In genomic region chr3:36762065-36762653, GRCm38 (mm10) we compare ENCODE assay signal across 18 mouse cellular contexts.
DNase-seq lines count a peak whose midpoint lies in the region; ATAC-seq and TF ChIP-seq lines count a peak whose summit lies in the region.
"Had no signal": no experiment of that assay in that cellular context is flagged by ENCODE, and none has a peak within 500 bp of the region (broad histone marks: within the 10 kb centered on the region; RNA-seq: fewer than 3 reads in every experiment).

No protein-coding gene starts in this region.

- WGBS in heart, embryonic 10.5 days = 90% methylated on average over 6 of the region's 6 CpGs
- 90% methylated on average over 6 of the region's 6 CpGs for WGBS in heart, embryonic 12.5 days
- 70% methylated on average over 6 of the region's 6 CpGs for WGBS in liver, embryonic 14.5 days (ENCODE audit: insufficient replicate concordance)
- WGBS in liver, embryonic 12.5 days (ENCODE audit: insufficient replicate concordance) = 86% methylated on average over 6 of the region's 6 CpGs
- WGBS in midbrain, embryonic 14.5 days = 96% methylated on average over 6 of the region's 6 CpGs
- 95% methylated on average over 6 of the region's 6 CpGs for WGBS in midbrain, embryonic 11.5 days

- no peak overlapping the region for H3K4me2 ChIP-seq in heart, embryonic 12.5 days
- no peak overlapping the region for H3K4me2 ChIP-seq in liver, embryonic 14.5 days (ENCODE audit: low read depth)
- H3K4me2 ChIP-seq in liver, embryonic 12.5 days = no peak overlapping the region
- H3K4me2 ChIP-seq in midbrain, embryonic 14.5 days (ENCODE audit: low read length) = no peak overlapping the region
- H3K4me2 ChIP-seq in midbrain, embryonic 11.5 days = no peak overlapping the region
- H3K4me2 ChIP-seq: heart, embryonic 13.5 days had no signal

- no peaks in the 10 kb centered on the region for H3K9me3 ChIP-seq in heart, embryonic 10.5 days
- H3K9me3 ChIP-seq in heart, embryonic 12.5 days (replicated peaks) = no peaks in the 10 kb centered on the region
- H3K9me3 ChIP-seq in liver, embryonic 14.5 days (ENCODE audit: control insufficient read depth, low read length) = no peaks in the 10 kb centered on the region
- H3K9me3 ChIP-seq in liver, embryonic 12.5 days (replicated peaks) = no peaks in the 10 kb centered on the region
- no peaks in the 10 kb centered on the region for H3K9me3 ChIP-seq in midbrain, embryonic 14.5 days (ENCODE audit: control insufficient read depth, low read length)
- H3K9me3 ChIP-seq in midbrain, embryonic 11.5 days (ENCODE audit: control insufficient read depth, low read length) = no peaks in the 10 kb centered on the region
- H3K9me3 ChIP-seq: heart, embryonic 13.5 days had no signal

- no peak for ATAC-seq in heart, embryonic 12.5 days (ENCODE audit: insufficient number of reproducible peaks, low FRiP score)
- ATAC-seq in liver, embryonic 14.5 days (ENCODE audit: insufficient read depth) = no peak
- ATAC-seq in liver, embryonic 12.5 days = no peak
- ATAC-seq in midbrain, embryonic 14.5 days (ENCODE audit: low FRiP score, low TSS enrichment) = peak; percentile 57
- no peak for ATAC-seq in midbrain, embryonic 11.5 days (ENCODE audit: low FRiP score)
- ATAC-seq: forebrain, embryonic 16.5 days; hindbrain, postnatal 0 days had no signal

- no peak overlapping the region for H3K4me3 ChIP-seq in heart, embryonic 10.5 days
- no peak overlapping the region for H3K4me3 ChIP-seq in heart, embryonic 12.5 days
- H3K4me3 ChIP-seq in liver, embryonic 14.5 days (ENCODE audit: insufficient read depth in 1 of 2, low read depth in 2 of 2, low read length in 2 of 2) = no peak overlapping the region
- no peak overlapping the region for H3K4me3 ChIP-seq in liver, embryonic 12.5 days
- H3K4me3 ChIP-seq in midbrain, embryonic 14.5 days (replicated peaks; ENCODE audit: low read depth, low read length) = no peak overlapping the region
- H3K4me3 ChIP-seq in midbrain, embryonic 11.5 days (ENCODE audit: low read depth, low read length) = no peak overlapping the region
- H3K4me3 ChIP-seq: heart, adult 2 months; heart, embryonic 13.5 days had no signal

- no peaks in the 10 kb centered on the region for H3K4me1 ChIP-seq in heart, embryonic 10.5 days
- no peaks in the 10 kb centered on the region for H3K4me1 ChIP-seq in heart, embryonic 12.5 days (replicated peaks)
- no peaks in the 10 kb centered on the region for H3K4me1 ChIP-seq in liver, embryonic 14.5 days (replicated peaks; ENCODE audit: control insufficient read depth in 2 of 2, insufficient read depth in 2 of 2, low read length in 1 of 2)
- no peaks in the 10 kb centered on the region for H3K4me1 ChIP-seq in liver, embryonic 12.5 days
- no peaks in the 10 kb centered on the region for H3K4me1 ChIP-seq in midbrain, embryonic 14.5 days (ENCODE audit: control insufficient read depth, insufficient read depth, low read length)
- no peaks in the 10 kb centered on the region for H3K4me1 ChIP-seq in midbrain, embryonic 11.5 days (ENCODE audit: control insufficient read depth, insufficient read depth, low read length)
- H3K4me1 ChIP-seq: heart, embryonic 13.5 days had no signal

- no peaks in the 10 kb centered on the region for H3K27me3 ChIP-seq in heart, embryonic 10.5 days (ENCODE audit: insufficient read depth, poor library complexity, severe bottlenecking)
- H3K27me3 ChIP-seq in heart, embryonic 12.5 days (replicated peaks) = no peaks in the 10 kb centered on the region
- no peaks in the 10 kb centered on the region for H3K27me3 ChIP-seq in liver, embryonic 14.5 days (ENCODE audit: control insufficient read depth, insufficient read depth, low read length)
- H3K27me3 ChIP-seq in liver, embryonic 12.5 days (replicated peaks) = no peaks in the 10 kb centered on the region
- H3K27me3 ChIP-seq in midbrain, embryonic 14.5 days (ENCODE audit: control insufficient read depth, insufficient read depth, low read length) = no peaks in the 10 kb centered on the region
- no peaks in the 10 kb centered on the region for H3K27me3 ChIP-seq in midbrain, embryonic 11.5 days (ENCODE audit: control insufficient read depth, insufficient read depth, low read length)
- H3K27me3 ChIP-seq: heart, embryonic 13.5 days had no signal

- no peak overlapping the region for H3K27ac ChIP-seq in heart, embryonic 10.5 days
- no peak overlapping the region for H3K27ac ChIP-seq in heart, embryonic 12.5 days (ENCODE audit: poor library complexity, severe bottlenecking)
- H3K27ac ChIP-seq in liver, embryonic 14.5 days = no peak overlapping the region
- H3K27ac ChIP-seq in liver, embryonic 12.5 days = no peak overlapping the region
- H3K27ac ChIP-seq in midbrain, embryonic 14.5 days (replicated peaks; ENCODE audit: low read depth, low read length) = no peak overlapping the region
- H3K27ac ChIP-seq in midbrain, embryonic 11.5 days (ENCODE audit: low read depth, low read length) = no peak overlapping the region
- H3K27ac ChIP-seq: heart, embryonic 13.5 days; hindbrain, postnatal 0 days had no signal

- H3K36me3 ChIP-seq in heart, embryonic 10.5 days = no peaks in the 10 kb centered on the region
- no peaks in the 10 kb centered on the region for H3K36me3 ChIP-seq in heart, embryonic 12.5 days
- H3K36me3 ChIP-seq in liver, embryonic 14.5 days (replicated peaks; ENCODE audit: control insufficient read depth, insufficient read depth, low read depth) = no peaks in the 10 kb centered on the region
- no peaks in the 10 kb centered on the region for H3K36me3 ChIP-seq in liver, embryonic 12.5 days
- no peaks in the 10 kb centered on the region for H3K36me3 ChIP-seq in midbrain, embryonic 14.5 days (ENCODE audit: control insufficient read depth, insufficient read depth, low read length)
- H3K36me3 ChIP-seq in midbrain, embryonic 11.5 days (ENCODE audit: control insufficient read depth, insufficient read depth, low read length) = no peaks in the 10 kb centered on the region
- H3K36me3 ChIP-seq: heart, embryonic 13.5 days had no signal

- TF ChIP-seq CTCF in liver, embryonic 14.5 days (IDR thresholded peaks at IDR 0.05; ENCODE audit: low read depth) = 0 out of 2 replicates have a peak, but pooled peaks have one; percentile 4

- TF ChIP-seq EP300 in liver, embryonic 14.5 days (IDR thresholded peaks at IDR 0.05; ENCODE audit: low read depth) = no peak

- no peak overlapping the region for H3K9ac ChIP-seq in heart, embryonic 12.5 days
- H3K9ac ChIP-seq in liver, embryonic 14.5 days (replicated peaks) = no peak overlapping the region
- no peak overlapping the region for H3K9ac ChIP-seq in liver, embryonic 12.5 days
- H3K9ac ChIP-seq in midbrain, embryonic 14.5 days (replicated peaks; ENCODE audit: low read length) = no peak overlapping the region
- H3K9ac ChIP-seq in midbrain, embryonic 11.5 days (ENCODE audit: low read length) = no peak overlapping the region
- H3K9ac ChIP-seq: heart, embryonic 13.5 days had no signal

- DNase-seq in heart, embryonic 10.5 days (ENCODE audit: low spot score) = peak; percentile 63
- DNase-seq in liver, embryonic 14.5 days (ENCODE audit: low read depth in 3 of 3, low spot score in 3 of 3) = no peak
- DNase-seq in midbrain, embryonic 14.5 days = no peak
- no peak for DNase-seq in midbrain, embryonic 11.5 days (ENCODE audit: low spot score, missing footprints)
- DNase-seq in embryo, embryonic 10 days (ENCODE audit: low spot score) = no peak
- DNase-seq: adrenal gland, adult 8-10 months; adrenal gland, postnatal 36 days; cerebellum, adult 11 months; cerebellum, adult 8-10 months; cerebellum, postnatal 25 days; gastrocnemius, postnatal 14 days; heart, adult 2 months; heart, postnatal 36 days had no signal
